Mouse (Mus musculus) MEL (cell line): Measurements from ENCODE around the gene Picalm. TPM values are rescaled to one million over a fixed set of nuclear protein-coding genes. Genes with fewer than 3 reads are reported as not detected.

Experiments
- DNase-seq: peaks from one replicate; pipeline ENCODE4 v3.0.0; 2011; ENCODE audit warnings: low read depth, low spot score
- H3K27ac ChIP-seq: 2 replicates; pipeline ENCODE4 v1.5.1; 2012; ENCODE audit warnings: low read depth, mild to moderate bottlenecking, control low read depth, low read length, moderate library complexity; ENCODE audit not compliant: control insufficient read depth
- H3K27me3 ChIP-seq, 2 experiments: fragments of 150-350 bp in 1 of 2; sonication (generic) in 1 of 2; 2 replicates each; pipeline ENCODE4 v1.6.1; 2012; ENCODE audit warnings: low read length in 2 of 2, mild to moderate bottlenecking in 2 of 2, improper control_type of control experiment in 1 of 2, moderate library complexity in 1 of 2; ENCODE audit not compliant: insufficient read depth in 2 of 2, control insufficient read depth in 1 of 2
- H3K36me3 ChIP-seq, 2 experiments: 2 replicates each; pipeline ENCODE4 v1.6.1; 2012 to 2014; ENCODE audit warnings: low read length in 2 of 2, improper control_type of control experiment in 1 of 2, inconsistent platforms in 1 of 2, mild to moderate bottlenecking in 1 of 2; ENCODE audit not compliant: insufficient read depth in 2 of 2, control insufficient read depth in 1 of 2
- H3K4me1 ChIP-seq, 2 experiments: fragments of 150-350 bp in 1 of 2; sonication (generic) in 1 of 2; 2 replicates each; pipeline ENCODE4 v1.6.1; 2012; ENCODE audit warnings: low read length in 2 of 2, improper control_type of control experiment in 1 of 2, mild to moderate bottlenecking in 1 of 2; ENCODE audit not compliant: insufficient read depth in 2 of 2, control insufficient read depth in 1 of 2
- H3K4me3 ChIP-seq, 2 experiments: fragments of 150-350 bp in 1 of 2; sonication (generic) in 1 of 2; 2 replicates each; pipeline ENCODE4 v1.5.1; 2012; ENCODE audit warnings: low read depth in 2 of 2, low read length in 2 of 2, mild to moderate bottlenecking in 2 of 2, moderate library complexity in 2 of 2, control low read depth in 1 of 2, improper control_type of control experiment in 1 of 2; ENCODE audit not compliant: control insufficient read depth in 1 of 2, insufficient read depth in 1 of 2
- H3K79me2 ChIP-seq: 2 replicates; pipeline ENCODE4 v1.6.1; 2012; ENCODE audit warnings: mild to moderate bottlenecking, low read length, moderate library complexity; ENCODE audit not compliant: control insufficient read depth, poor library complexity, insufficient read depth
- H3K9ac ChIP-seq: 2 replicates; pipeline ENCODE4 v1.6.1; 2012; ENCODE audit warnings: low read depth, mild to moderate bottlenecking, control low read depth, low read length, moderate library complexity; ENCODE audit not compliant: control insufficient read depth, poor library complexity, severe bottlenecking
- H3K9me3 ChIP-seq: fragments of 150-350 bp; sonication (generic); replicated peaks from 2 replicates; pipeline ENCODE4 v1.6.1; 2012; ENCODE audit warnings: mild to moderate bottlenecking, low read length, improper control_type of control experiment, moderate library complexity; ENCODE audit not compliant: insufficient read depth
- BHLHE40 ChIP-seq: IDR thresholded peaks from 2 replicates; pipeline ENCODE4 v1.6.1; 2012; ENCODE audit warnings: low read depth, mild to moderate bottlenecking, inconsistent platforms, low read length, improper control_type of control experiment, borderline replicate concordance
- CHD1 ChIP-seq: IDR thresholded peaks from 2 replicates; pipeline ENCODE4 v1.6.1; 2012; ENCODE audit warnings: low read depth, mild to moderate bottlenecking, inconsistent platforms, low read length, improper control_type of control experiment
- CTCF ChIP-seq, 3 experiments: IDR thresholded peaks in 2 of 3; conservative IDR thresholded peaks in 1 of 3; 2 replicates each; pipeline ENCODE4 v1.5.1; 2011 to 2012; ENCODE audit warnings: low read length in 3 of 3, low read depth in 2 of 3, mild to moderate bottlenecking in 2 of 3, improper control_type of control experiment in 1 of 3, inconsistent platforms in 1 of 3, mixed read lengths in 1 of 3, moderate library complexity in 1 of 3; ENCODE audit not compliant: control insufficient read depth in 1 of 3, insufficient read depth in 1 of 3, poor library complexity in 1 of 3, severe bottlenecking in 1 of 3
- E2F4 ChIP-seq: IDR thresholded peaks from 2 replicates; pipeline ENCODE4 v1.6.1; 2011; ENCODE audit warnings: low read depth, low read length, improper control_type of control experiment, borderline replicate concordance
- ETS1 ChIP-seq: IDR thresholded peaks from 2 replicates; pipeline ENCODE4 v1.6.1; 2012; ENCODE audit warnings: low read depth, mild to moderate bottlenecking, inconsistent platforms, low read length, improper control_type of control experiment, moderate library complexity
- GABPA ChIP-seq: IDR thresholded peaks from 2 replicates; pipeline ENCODE4 v1.6.1; 2012; ENCODE audit warnings: low read depth, mild to moderate bottlenecking, inconsistent platforms, low read length, improper control_type of control experiment, moderate library complexity
- JUND ChIP-seq: IDR thresholded peaks from 2 replicates; pipeline ENCODE4 v1.6.1; 2011; ENCODE audit warnings: low read depth, mild to moderate bottlenecking, improper control_type of control experiment, low read length
- MAX ChIP-seq: IDR thresholded peaks from 2 replicates; pipeline ENCODE4 v1.6.1; 2011; ENCODE audit warnings: low read length, improper control_type of control experiment
- MAZ ChIP-seq: IDR thresholded peaks from 2 replicates; pipeline ENCODE4 v1.6.1; 2012; ENCODE audit warnings: low read depth, mild to moderate bottlenecking, inconsistent platforms, low read length, improper control_type of control experiment
- NELFE ChIP-seq: IDR thresholded peaks from 2 replicates; pipeline ENCODE4 v1.6.1; 2011; ENCODE audit warnings: low read depth, low read length, improper control_type of control experiment
- NRF1 ChIP-seq: IDR thresholded peaks from 2 replicates; pipeline ENCODE4 v1.6.1; 2014; ENCODE audit warnings: low read depth, mild to moderate bottlenecking, inconsistent platforms, low read length, improper control_type of control experiment, moderate library complexity; ENCODE audit not compliant: poor library complexity, insufficient read depth, severe bottlenecking
- POLR2A ChIP-seq, 2 experiments: IDR thresholded peaks; 2 replicates each; pipeline ENCODE4 v1.6.1; 2011 to 2012; ENCODE audit warnings: low read length in 2 of 2, mild to moderate bottlenecking in 2 of 2, control low read depth in 1 of 2, improper control_type of control experiment in 1 of 2, low read depth in 1 of 2, moderate library complexity in 1 of 2; ENCODE audit not compliant: control insufficient read depth in 1 of 2, insufficient read depth in 1 of 2, poor library complexity in 1 of 2
- POLR2AphosphoS2 ChIP-seq: IDR thresholded peaks from 2 replicates; pipeline ENCODE4 v1.6.1; 2011; ENCODE audit warnings: low read length, improper control_type of control experiment
- RAD21 ChIP-seq: IDR thresholded peaks from 2 replicates; pipeline ENCODE4 v1.6.1; 2011; ENCODE audit warnings: mild to moderate bottlenecking, low read depth, low read length, improper control_type of control experiment
- RCOR1 ChIP-seq: IDR thresholded peaks from 2 replicates; pipeline ENCODE4 v1.6.1; 2012; ENCODE audit warnings: low read depth, mild to moderate bottlenecking, inconsistent platforms, low read length, improper control_type of control experiment
- SIN3A ChIP-seq: IDR thresholded peaks from 2 replicates; pipeline ENCODE4 v1.6.1; 2012; ENCODE audit warnings: low read length, improper control_type of control experiment, inconsistent platforms
- SMC3 ChIP-seq: IDR thresholded peaks from 2 replicates; pipeline ENCODE4 v1.6.1; 2011; ENCODE audit warnings: low read depth, low read length, improper control_type of control experiment
- TAL1 ChIP-seq: IDR thresholded peaks from 2 replicates; pipeline ENCODE4 v1.6.1; 2012; ENCODE audit warnings: mild to moderate bottlenecking, inconsistent platforms, low read length, moderate library complexity, mixed read lengths
- TCF12 ChIP-seq: IDR thresholded peaks from 2 replicates; pipeline ENCODE4 v1.6.1; 2014; ENCODE audit warnings: low read depth, mild to moderate bottlenecking, inconsistent platforms, low read length, improper control_type of control experiment, moderate library complexity
- UBTF ChIP-seq: IDR thresholded peaks from 2 replicates; pipeline ENCODE4 v1.6.1; 2012; ENCODE audit warnings: low read depth, mild to moderate bottlenecking, inconsistent platforms, low read length, improper control_type of control experiment, moderate library complexity, borderline replicate concordance; ENCODE audit not compliant: insufficient read depth
- USF1 ChIP-seq: IDR thresholded peaks from 2 replicates; pipeline ENCODE4 v1.6.1; 2014; ENCODE audit warnings: low read depth, mild to moderate bottlenecking, inconsistent platforms, low read length, improper control_type of control experiment, moderate library complexity
- polyA plus RNA-seq, 2 experiments: library from polyadenylated mRNA; stranded (reverse) in 1 of 2; unstranded in 1 of 2; fragments of >175 nt in 1 of 2; fragments of >200 nt in 1 of 2; gene quantifications; 2 replicates each; pipeline versions ENCODE4 v1.2.1 to v1.2.4; 2012; ENCODE audit warnings: low replicate concordance in 2 of 2, low read depth in 1 of 2; ENCODE audit not compliant: insufficient read length in 2 of 2, insufficient read depth in 1 of 2, missing spikeins in 1 of 2
- total RNA-seq: library from RNA; depleted of rRNA; stranded (reverse); fragments of 300-350 nt; gene quantifications from 2 replicates; pipeline ENCODE4 v1.2.3, GENCODE M21; 2012

Picalm gene
- total and polyA plus RNA-seq, 3 experiments: 53.4 to 78.9 (median 74.9) TPM

DNA sequence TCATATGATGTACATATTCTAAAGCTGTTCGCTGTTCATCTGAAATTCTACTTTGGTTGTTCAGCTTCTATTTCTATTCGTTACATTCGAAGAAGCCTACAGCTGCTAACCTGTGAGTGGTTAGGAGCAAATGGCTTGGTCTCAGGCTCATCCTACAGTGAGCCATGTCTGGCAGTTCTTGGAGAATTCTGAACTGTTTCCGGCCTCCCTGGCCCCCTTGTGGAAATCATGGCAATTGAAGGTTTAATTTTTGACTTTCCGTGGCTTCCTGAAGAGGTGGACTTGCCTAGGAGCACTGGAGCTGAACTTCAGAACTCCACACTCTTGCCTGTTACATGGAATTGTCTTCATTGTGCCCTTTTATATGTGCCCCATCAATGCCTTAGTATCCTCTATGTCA, 122.9 kb downstream of the Picalm start:
- Histone ChIP-seq H3K4me3 (no peak overlapping the region), H3K4me1 (no peaks in the 10 kb centered on the region), H3K36me3 (no peaks in the 10 kb centered on the region), H3K9ac (no peak overlapping the region), H3K27me3 (no peaks in the 10 kb centered on the region), H3K79me2 (no peaks in the 10 kb centered on the region), H3K27ac (no peak overlapping the region), H3K9me3 (no peaks in the 10 kb centered on the region)
- TF ChIP-seq SMC3 (peak; percentile 59), RAD21 (peak; percentile 32), SIN3A (no peak), CTCF (IDR thresholded peaks at IDR 0.05 in 2 of 3, conservative IDR thresholded peaks at IDR 0.05 in 1 of 3; ENCODE audit: control insufficient read depth in 1 of 3, insufficient read depth in 1 of 3, low read depth in 2 of 3, low read length in 3 of 3, poor library complexity in 1 of 3, severe bottlenecking in 1 of 3) (peak in 1 of 3 experiments; percentile 46; a peak in 3 of 6 replicates)
- peak; percentile 17 for DNase-seq

DNA sequence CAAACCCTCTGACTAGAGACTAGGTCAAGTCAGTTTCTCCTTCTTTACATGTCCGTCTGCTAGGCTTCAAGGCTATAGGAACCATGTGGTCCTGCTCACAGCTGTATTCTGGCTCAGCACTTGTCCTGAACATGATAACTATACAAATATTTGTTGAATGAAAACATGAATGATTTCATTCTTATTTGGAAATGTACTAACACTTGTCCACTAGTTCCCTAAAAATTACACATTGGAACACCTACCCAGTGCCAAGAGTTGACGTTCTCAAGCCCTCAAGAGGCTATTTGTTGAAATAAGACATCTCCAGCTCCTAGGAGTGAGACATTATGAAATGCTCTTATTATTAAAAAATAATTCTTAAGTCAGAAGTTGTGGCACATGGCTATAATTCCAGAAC, 128.7 kb downstream of the Picalm start:
- H3K4me1 ChIP-seq: no peaks in the 10 kb centered on the region
- H3K36me3 ChIP-seq: no peaks in the 10 kb centered on the region
- no peaks in the 10 kb centered on the region for H3K9me3 ChIP-seq
- TF ChIP-seq RAD21: no peak
- TF ChIP-seq BHLHE40: no peak
- no peak for TF ChIP-seq RCOR1
- TF ChIP-seq MAX: no peak
- no peak for TF ChIP-seq TAL1
- no peak for TF ChIP-seq GABPA
- no peak for TF ChIP-seq USF1
- TF ChIP-seq NELFE: no peak
- no peak for TF ChIP-seq POLR2A (IDR thresholded peaks at IDR 0.05; ENCODE audit: control insufficient read depth in 1 of 2, insufficient read depth in 1 of 2, low read depth in 1 of 2, low read length in 2 of 2, poor library complexity in 1 of 2)
- no peak for TF ChIP-seq CHD1
- TF ChIP-seq TCF12: no peak
- no peak for TF ChIP-seq CTCF (IDR thresholded peaks at IDR 0.05 in 2 of 3, conservative IDR thresholded peaks at IDR 0.05 in 1 of 3; ENCODE audit: control insufficient read depth in 1 of 3, insufficient read depth in 1 of 3, low read depth in 2 of 3, low read length in 3 of 3, poor library complexity in 1 of 3, severe bottlenecking in 1 of 3)
- no peak for TF ChIP-seq SIN3A
- TF ChIP-seq MAZ: no peak
- TF ChIP-seq UBTF: no peak
- no peak for TF ChIP-seq E2F4
- no peak for TF ChIP-seq NRF1
- TF ChIP-seq POLR2AphosphoS2: no peak
- TF ChIP-seq JUND: no peak
- no peak for TF ChIP-seq ETS1
- DNase-seq: no peak
- no peak overlapping the region for H3K9ac ChIP-seq
- H3K4me3 ChIP-seq: no peak overlapping the region
- H3K79me2 ChIP-seq: no peaks in the 10 kb centered on the region
- peaks cover 1 to 4% of the 10 kb centered on the region in 2 experiments; a peak in 1 of 4 replicates for H3K27me3 ChIP-seq
- H3K27ac ChIP-seq: no peak overlapping the region
